Mouse (Mus musculus): Measurements from ENCODE around the gene Cbr4.

Gene Cbr4

DNA sequence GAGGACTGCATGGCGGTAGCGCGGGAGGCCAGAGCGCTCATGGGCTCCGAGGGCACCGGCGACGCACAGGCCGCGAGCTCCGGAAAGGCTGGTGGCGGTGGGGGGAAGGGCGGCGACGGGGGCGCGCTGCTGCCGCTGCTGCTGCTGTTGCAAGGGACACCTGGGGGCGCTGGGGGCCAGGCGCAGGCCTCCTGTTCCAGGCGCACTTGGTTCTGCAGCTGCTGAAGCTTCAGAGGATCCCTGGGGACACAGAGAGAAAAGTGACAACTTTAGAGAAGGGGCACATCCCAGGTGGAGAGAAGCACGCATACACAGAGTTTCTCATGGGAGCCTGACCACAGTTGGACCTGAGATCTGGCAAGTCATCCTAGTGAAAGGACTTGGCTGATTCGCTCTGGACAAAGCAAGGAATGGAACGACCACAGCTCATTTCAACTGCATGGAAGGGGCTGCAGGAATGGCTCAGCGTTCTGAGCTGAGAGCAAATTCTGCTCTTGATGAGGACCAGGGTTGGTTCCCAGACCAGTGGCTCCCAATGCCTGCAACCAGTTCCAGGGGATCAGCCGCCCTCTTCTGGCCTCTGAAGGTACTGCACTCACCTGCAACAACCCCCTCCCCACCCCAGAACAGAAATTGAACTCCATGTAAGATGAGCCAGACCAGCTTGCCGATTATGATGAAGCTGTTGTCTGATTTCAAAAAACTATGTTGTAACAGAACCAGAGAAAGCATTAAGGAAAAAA is 62.6 kb downstream of the Cbr4 start:
- no peak for DNase-seq (ENCODE audit: low spot score in 2 of 2)

DNA sequence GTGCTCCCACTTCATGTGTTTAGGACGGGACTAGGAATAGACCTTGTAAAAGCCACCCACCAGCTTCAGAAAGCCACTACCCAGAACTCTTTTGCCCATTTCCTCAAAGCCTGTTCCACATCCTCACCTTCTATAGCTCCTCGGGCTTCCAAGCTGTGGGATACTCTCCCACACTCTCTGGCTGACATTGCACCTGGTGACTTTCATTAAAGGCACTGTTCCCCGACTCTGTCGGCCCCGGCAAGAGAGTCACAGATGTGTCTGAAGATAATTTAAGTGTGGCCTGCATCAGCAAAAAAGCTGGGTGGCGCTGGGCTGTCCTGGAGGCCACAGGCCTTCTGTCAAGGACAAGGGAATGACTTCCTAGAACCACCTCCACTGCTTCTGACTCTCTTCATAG is 64.7 kb downstream of the Cbr4 start:
- no peak for DNase-seq (ENCODE audit: low spot score in 2 of 2)

DNA sequence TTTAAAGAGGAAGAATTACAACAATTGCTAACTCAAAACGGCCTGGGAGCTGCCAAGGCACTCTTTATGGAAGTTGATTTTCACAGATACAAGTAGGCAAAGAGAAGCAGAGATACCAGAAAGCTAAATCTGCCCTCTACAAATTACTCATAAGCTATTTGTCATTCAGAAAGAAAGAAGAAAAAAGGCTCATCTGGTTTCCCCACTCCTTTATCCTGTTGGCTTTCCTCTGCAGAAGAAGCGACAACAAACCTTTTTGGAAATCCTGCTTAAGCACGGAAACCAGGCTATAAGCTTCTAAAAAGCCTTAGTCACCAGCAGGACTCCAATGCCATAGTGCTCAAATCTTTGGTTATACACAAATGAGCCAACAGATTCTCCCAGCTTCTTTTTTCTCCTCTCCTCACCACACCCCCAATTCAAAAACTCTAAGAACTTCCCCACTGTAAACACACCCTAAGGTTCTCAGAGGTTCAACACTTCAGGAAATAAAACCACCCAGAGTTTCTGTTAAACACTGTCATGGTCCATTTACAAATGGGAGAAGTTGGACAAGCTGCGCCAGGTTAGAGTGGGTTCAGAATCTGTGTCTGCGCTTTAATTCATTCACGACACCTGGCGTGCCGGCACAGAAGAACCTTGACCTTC is 65.3 kb downstream of the Cbr4 start:
- DNase-seq (ENCODE audit: low spot score in 2 of 2) = no peak

DNA sequence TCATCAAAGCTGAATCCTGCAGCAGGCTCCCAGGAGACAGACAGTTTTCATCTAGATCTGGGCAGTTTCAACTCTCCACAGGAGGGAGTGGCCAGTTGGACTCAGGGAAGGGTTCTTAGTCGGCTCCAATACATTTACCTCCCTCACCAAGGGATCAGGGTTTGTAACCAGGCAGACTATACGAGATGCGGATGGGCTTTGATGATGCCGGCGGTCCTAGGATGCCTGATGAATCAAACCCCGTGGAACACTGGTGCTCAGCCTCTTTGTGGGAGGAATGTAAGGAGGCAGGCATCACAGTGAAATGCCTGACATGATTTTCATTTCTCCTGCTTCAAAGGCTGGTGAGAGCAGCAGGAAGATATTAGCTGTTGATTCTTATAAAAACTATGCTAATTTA is 67.8 kb downstream of the Cbr4 start:
- DNase-seq (ENCODE audit: low spot score in 2 of 2) = no peak

DNA sequence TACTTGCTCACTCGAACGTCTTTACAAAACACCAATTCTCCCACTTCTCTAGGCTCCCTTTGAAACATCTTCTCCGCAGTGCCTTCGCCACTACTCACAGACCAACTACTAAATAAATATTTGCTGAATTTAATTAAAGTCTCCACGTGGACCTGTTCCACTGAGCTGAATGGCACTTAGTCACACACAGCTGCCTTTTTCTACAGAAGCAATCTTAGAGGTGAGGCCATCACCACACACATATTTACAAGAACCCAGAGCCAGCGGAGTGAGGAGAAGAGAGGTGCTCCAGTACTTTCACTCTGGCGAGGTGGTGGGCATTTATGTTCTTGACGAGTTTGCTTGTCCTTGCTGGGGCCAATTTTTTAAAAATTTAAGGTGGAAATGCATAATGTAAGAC is 68.7 kb downstream of the Cbr4 start:
- DNase-seq (ENCODE audit: low spot score in 2 of 2) = no peak

Data from spleen, postnatal 10 days (tissue).